Mouse (Mus musculus) stomach, postnatal 0 days (tissue): ENCODE data around the gene Itgbl1.

ENCODE experiments used
- CTCF ChIP-seq: IDR thresholded peaks from 2 replicates; pipeline ENCODE4 v1.5.1; 2016; ENCODE audit warnings: antibody characterized with exemption, low read depth, mild to moderate bottlenecking, moderate library complexity
- EP300 ChIP-seq: optimal IDR thresholded peaks from 2 replicates; pipeline ENCODE3; 2016; ENCODE audit warnings: antibody characterized with exemption

DNA sequence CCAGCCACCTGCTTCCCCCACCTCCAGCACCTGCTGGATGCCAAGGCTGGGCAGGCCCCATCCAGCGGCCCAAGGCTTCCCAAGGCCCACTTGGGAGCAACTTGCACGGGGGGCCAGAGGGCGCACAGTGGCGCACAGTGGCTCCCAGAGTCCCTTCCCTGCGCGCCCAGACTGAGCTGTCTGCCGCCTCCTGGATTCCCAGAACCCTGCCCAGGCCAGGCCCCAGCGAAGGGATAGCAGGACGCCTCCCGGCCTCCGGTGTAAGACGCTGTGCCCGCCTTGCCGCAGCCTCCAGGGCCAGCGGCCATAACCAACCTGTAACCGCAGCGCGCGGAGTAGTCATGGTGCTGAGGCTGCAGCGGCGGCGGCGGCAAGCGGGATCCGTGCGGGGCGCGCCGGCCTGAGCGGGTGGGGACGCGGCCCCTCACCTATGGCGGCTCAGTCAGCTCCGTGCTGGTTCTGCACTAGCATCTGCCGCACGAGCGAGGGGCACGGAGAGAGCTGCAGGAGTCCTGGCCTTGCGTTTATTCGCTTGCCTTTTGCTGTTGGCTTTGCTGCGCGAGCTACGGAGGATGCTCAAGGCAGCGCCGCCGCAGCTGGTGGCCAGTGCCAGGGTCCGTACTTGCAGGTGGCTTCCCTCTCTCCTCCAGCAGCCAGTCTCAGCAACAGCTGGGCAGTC lies 33.1 kb upstream of the Itgbl1 start, which contains the start of gene Nalcn:
- TF ChIP-seq CTCF (no peak), EP300 (no peak)
